Comparison of ENCODE assay signal across 11 mouse cellular contexts in the genomic region with DNA sequence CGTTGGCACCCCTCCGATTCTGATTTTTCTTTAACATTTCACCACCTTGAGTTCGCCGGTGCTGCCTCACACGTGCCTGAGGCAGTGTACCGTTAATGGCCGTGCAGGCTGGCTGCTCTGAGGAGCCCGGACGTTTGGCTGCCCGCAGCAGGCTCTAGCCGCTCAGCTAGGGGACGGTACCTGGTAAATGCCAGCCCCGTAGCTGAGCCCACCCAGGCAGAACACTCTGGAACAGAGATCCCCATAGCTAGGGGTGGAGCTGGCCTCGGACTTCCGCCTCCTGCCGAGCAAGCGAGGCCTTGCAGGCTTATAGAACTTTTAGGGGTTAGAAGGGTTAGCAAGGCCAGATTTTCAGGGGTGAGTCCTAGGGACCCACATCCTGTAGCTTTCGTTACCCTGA.
A peak's percentile ranks its signal among the peaks of the same experiment; 100 is the strongest.
DNase-seq lines count a peak whose midpoint lies in the region; ATAC-seq and TF ChIP-seq lines count a peak whose summit lies in the region.
"Had no signal": no experiment of that assay in that cellular context is flagged by ENCODE, and none has a peak within 500 bp of the region (broad histone marks: within the 10 kb centered on the region; RNA-seq: fewer than 3 reads in every experiment).

No protein-coding gene starts in this region.

- no peaks in the 10 kb centered on the region for H3K27me3 ChIP-seq in kidney, adult 2 months (replicated peaks; ENCODE audit: control insufficient read depth, insufficient read depth, low read length)
- no peaks in the 10 kb centered on the region for H3K27me3 ChIP-seq in limb, embryonic 14.5 days (ENCODE audit: control insufficient read depth, insufficient read depth, low read length)
- H3K27me3 ChIP-seq: liver, embryonic 15.5 days had no signal

- peak; percentile 9 for DNase-seq in embryo, embryonic 10 days (ENCODE audit: low spot score)
- no peak for DNase-seq in embryo, embryonic 9.5 days (ENCODE audit: extremely low spot score)
- DNase-seq in left cerebral cortex, postnatal 4 days, result peak; percentile 6
- DNase-seq in left cerebral cortex, postnatal 25 days (ENCODE audit: low spot score in 2 of 2), result no peak
- peak; percentile 24 for DNase-seq in kidney, adult 2 months
- DNase-seq in limb, embryonic 14.5 days (ENCODE audit: low spot score), result no peak
- no peak for DNase-seq in spleen, postnatal 4 days (ENCODE audit: low spot score in 2 of 2)
- DNase-seq in frontal cortex, postnatal 10 days (ENCODE audit: low spot score in 2 of 2), result no peak
- DNase-seq: layer of hippocampus, adult 9-11 months had no signal

- WGBS in kidney, adult 2 months, result 47% methylated on average over 18 of the region's 18 CpGs
- WGBS in limb, embryonic 14.5 days, result 28% methylated on average over 18 of the region's 18 CpGs

- peak overlapping the region; percentile 21; the same call in 1 of the 2 replicates for H3K4me2 ChIP-seq in limb, embryonic 14.5 days (replicated peaks; ENCODE audit: low read depth, low read length, severe bottlenecking)
- H3K4me2 ChIP-seq: liver, embryonic 15.5 days had no signal

- H3K27ac ChIP-seq in kidney, adult 2 months (ENCODE audit: insufficient read depth, low read depth, low read length), result no peak overlapping the region
- no peak overlapping the region for H3K27ac ChIP-seq in limb, embryonic 14.5 days (replicated peaks; ENCODE audit: low read depth, low read length)
- H3K27ac ChIP-seq: hindbrain, embryonic 10.5 days; liver, embryonic 15.5 days had no signal

- no peaks in the 10 kb centered on the region; the same call in 1 of the 2 replicates for H3K36me3 ChIP-seq in kidney, adult 2 months (ENCODE audit: control insufficient read depth, insufficient read depth, low read length)
- H3K36me3 ChIP-seq in limb, embryonic 14.5 days (ENCODE audit: control insufficient read depth, insufficient read depth, low read length), result peaks cover 7% of the 10 kb centered on the region; the same call in 1 of the 2 replicates
- H3K36me3 ChIP-seq: liver, embryonic 15.5 days had no signal

- no peak; the same call in 1 of the 2 replicates for TF ChIP-seq CTCF in kidney, adult 2 months (conservative IDR thresholded peaks at IDR 0.05; ENCODE audit: insufficient read depth, insufficient read length, low read depth, low read length)

- intact Hi-C loops in left cerebral cortex, postnatal 4 days (cut with DNase I), result no loop called here
- intact Hi-C loops in left cerebral cortex, postnatal 25 days (cut with DNase I), result no loop called here

- 0 out of 2 replicates have a peak overlapping the region, but pooled peaks have one; percentile 41 for H3K4me3 ChIP-seq in kidney, adult 2 months (ENCODE audit: insufficient read depth, low read depth, low read length)
- H3K4me3 ChIP-seq in limb, embryonic 14.5 days (replicated peaks; ENCODE audit: low read length), result no peak overlapping the region
- H3K4me3 ChIP-seq: hindbrain, embryonic 10.5 days; liver, embryonic 15.5 days had no signal

- no peaks in the 10 kb centered on the region for H3K4me1 ChIP-seq in kidney, adult 2 months (ENCODE audit: control insufficient read depth, insufficient read depth, low read length)
- no peaks in the 10 kb centered on the region for H3K4me1 ChIP-seq in limb, embryonic 14.5 days (ENCODE audit: control insufficient read depth, insufficient read depth, low read length)
- H3K4me1 ChIP-seq: hindbrain, embryonic 10.5 days; liver, embryonic 15.5 days had no signal

- H3K9ac ChIP-seq in limb, embryonic 14.5 days (ENCODE audit: low read depth, low read length, severe bottlenecking), result 0 out of 2 replicates have a peak overlapping the region, but pooled peaks have one; percentile 16
- H3K9ac ChIP-seq: liver, embryonic 15.5 days had no signal

- TF ChIP-seq POLR2A in kidney, adult 2 months (IDR thresholded peaks at IDR 0.05; ENCODE audit: low read depth, low read length), result no peak
- no peak for TF ChIP-seq POLR2A in limb, embryonic 14.5 days (IDR thresholded peaks at IDR 0.05; ENCODE audit: borderline replicate concordance, extremely low read depth, insufficient read depth, insufficient read length)

- ATAC-seq in limb, embryonic 14.5 days (ENCODE audit: low FRiP score, low read depth), result no peak

- no peaks in the 10 kb centered on the region for H3K9me3 ChIP-seq in limb, embryonic 14.5 days (ENCODE audit: control insufficient read depth, low read length)
- H3K9me3 ChIP-seq: hindbrain, embryonic 10.5 days; liver, embryonic 15.5 days had no signal

Comparison
In these comparisons a context has a peak if more than half of its experiments do, and no peak if none do; other contexts are left out.
1. DNase-seq: peak in embryo, embryonic 10 days (single experiment), left cerebral cortex, postnatal 4 days (single experiment) and kidney, adult 2 months (single experiment); none in embryo, embryonic 9.5 days (single experiment), left cerebral cortex, postnatal 25 days (0 of 2), limb, embryonic 14.5 days (single experiment), spleen, postnatal 4 days (0 of 2) and frontal cortex, postnatal 10 days (0 of 2).